Mouse (Mus musculus) monocyte, adult 5-6 weeks (primary cell): ENCODE measurements around the gene Ctdspl. TPM values are rescaled to one million over a fixed set of nuclear protein-coding genes. Genes with fewer than 3 reads are reported as not detected.

Source experiments
- ATAC-seq: fragments of 153-309, 156-312 bp; replicated peaks from 2 replicates; pipeline ENCODE4 v1.8.0; 2017; ENCODE audit warnings: mild to moderate bottlenecking; ENCODE audit not compliant: low TSS enrichment, insufficient number of reproducible peaks, severe bottlenecking, poor library complexity, low FRiP score
- total RNA-seq: library from RNA; stranded (forward); fragments of 200-1000, 200-491, 200-594 nt; gene quantifications from 3 replicates; pipeline ENCODE4 v1.2.3, GENCODE M21; 2017

The Ctdspl gene
- total RNA-seq, 1 experiment from 2014 or later: not detected

DNA sequence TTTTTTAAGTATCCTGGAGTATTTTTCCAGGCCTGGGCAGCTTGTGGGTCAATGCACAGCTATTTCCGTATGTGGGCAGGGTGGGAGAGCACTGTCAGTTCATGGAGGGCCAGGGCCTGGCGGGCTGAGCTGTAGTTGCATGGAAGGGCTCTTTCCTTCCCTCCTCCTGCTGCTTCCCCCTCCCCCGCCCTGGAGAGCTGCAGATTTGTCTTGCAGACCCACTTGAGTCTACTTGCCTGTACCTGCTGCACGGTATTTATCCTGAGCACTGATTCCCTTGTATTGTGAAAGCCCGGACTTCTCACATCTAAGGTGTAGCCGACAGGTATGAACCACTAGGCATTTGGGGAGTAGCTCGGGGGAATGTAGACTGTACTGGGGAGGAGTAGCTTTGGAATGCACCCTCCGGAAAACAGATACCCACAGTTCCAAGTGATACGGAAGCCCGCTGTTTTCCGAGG, 49.0 kb downstream of the Ctdspl start:
- no peak for ATAC-seq

GRCm38 (mm10) chr9:118975758-118976157, 49.5 kb downstream of the Ctdspl start:
- no peak for ATAC-seq

- ATAC-seq: no peak
These were observed 50.3 kb downstream of the Ctdspl start for GRCm38 (mm10) chr9:118976561-118976960.

DNA sequence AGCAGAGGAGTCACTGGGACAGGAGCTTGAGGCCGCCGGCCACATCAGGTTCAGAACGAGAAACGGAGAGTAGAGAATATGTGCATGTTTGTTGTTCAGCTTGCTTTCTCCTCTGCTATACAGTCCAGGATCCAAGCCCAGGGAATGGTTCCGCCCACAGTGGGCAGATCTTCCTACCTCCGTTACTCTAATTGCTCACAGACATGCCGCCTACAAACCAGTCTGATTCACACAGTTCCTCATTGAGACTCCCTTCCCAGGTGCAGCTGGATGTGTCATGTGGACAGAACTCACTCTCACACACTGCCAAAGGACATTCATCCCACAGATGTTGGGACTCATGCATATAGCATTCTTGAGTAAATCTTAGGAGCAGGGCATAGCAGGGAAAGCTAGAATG, 51.2 kb downstream of the Ctdspl start:
- no peak for ATAC-seq

DNA sequence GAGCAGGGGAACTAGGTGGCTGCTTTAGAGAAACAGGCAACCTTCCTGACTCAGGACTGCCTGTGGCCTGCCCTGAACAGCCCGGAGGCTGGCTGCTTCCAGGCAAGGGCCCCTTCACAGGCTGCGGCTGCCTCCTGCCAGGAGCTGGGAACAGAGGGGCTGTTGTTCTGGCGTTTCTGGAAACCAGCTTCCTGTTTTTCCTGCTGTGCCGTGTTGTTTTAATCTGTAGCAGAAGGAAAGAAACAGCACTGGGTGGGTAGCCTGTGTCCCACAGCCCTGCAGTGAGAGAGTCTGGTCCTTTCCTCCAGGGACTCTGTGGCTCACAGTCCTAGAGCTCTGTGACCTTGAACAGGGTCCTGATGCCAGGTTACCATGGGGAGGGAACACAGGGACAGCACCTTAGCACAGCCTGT, 54.2 kb downstream of the Ctdspl start:
- no peak for ATAC-seq

DNA sequence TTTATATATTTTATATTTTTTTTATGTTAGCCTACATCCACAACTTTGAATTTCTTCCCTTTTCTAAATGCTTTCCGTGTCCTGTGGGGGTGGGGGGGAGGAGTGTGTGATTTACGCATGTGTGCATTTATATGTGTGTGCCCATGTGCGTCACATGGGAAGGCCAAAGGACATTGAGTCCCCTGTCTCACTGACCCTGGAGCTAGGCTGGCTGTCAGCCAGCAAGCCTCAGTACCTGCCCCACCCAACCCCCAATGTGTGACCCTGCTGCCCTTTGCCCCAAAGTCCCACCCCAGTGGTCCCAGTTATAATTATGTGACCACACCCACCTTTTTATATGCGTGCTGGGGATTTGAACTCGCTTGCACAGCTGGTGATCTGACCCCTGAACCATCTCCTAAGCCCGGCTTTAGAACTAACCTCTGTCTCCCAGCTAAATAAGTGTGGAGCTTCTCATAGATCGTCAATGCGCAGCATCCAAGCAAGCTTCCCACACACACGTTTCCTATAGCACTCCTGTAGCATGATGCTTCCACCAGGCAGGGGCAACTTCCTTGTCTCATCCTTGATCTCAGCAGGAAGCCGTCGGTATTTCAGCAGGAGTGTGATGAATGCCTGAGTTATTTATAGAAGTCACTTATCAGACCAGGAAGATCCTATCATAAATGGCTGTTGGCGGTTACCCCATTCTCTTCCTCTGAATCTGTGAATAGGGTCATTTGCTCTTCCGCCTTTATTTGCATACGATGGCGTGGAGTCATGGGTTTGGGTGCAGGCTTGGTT, 58.6 kb downstream of the Ctdspl start:
- no peak for ATAC-seq

DNA sequence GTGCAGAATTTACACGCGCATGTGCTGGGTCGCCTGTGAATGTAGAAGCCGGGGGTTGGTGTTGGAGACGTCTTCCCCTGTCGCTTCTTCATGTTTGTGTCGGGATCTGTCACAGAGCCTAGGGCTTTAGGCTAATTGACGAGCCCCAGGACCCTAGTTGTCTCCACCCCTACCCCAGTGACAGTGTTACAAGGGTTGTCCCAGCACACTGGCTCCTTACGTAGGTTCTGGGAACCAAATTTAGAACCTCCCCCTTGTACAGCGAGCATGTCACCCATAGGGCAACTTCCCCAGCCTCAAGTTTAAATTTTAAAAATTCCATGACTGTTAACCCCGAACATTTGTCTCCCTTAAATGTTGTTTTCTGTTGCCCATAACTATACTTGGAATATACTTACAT, 60.0 kb downstream of the Ctdspl start:
- ATAC-seq: no peak

DNA sequence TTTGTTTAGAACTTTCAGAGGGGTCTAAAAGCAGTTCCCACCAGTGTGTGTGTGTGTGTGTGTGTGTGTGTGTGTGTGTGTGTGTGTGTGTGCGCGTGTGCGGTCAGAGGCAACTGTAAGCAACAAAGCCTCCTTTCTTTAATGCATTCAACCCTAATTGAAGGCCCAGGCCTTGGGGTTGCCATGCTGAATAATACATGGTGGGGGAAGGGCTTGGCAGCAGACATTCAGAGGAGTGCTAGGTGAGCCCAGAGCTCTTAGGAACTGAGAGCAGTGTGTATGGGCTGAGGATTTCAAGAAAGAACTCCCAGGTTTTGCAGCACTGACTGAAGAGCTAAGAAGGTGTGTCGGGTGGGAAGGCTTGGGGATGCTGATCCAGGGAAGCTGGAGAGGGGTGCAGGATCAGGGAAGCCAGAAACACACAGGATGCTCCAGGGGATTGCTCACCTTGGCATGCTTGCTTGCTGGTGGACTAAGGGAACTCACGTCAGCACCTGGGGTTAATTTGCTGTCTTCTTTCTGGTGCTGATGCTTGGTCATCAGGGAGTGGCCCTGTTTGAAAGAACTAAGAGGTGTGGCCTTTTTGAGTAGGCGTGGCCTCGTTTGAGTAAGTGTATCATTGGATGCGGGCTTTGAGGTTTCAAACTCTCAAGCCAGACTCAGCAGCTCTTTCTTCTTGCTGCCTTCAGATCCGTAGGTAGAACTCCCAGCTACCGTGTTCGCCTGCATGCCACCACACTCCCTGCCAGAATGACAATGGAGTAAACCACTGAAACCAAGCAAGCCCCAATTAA, 62.7 kb downstream of the Ctdspl start:
- ATAC-seq: no peak

GRCm38 (mm10) chr9:118990490-118990889, 64.2 kb downstream of the Ctdspl start:
- ATAC-seq: no peak

GRCm38 (mm10) chr9:118991750-118992585, 65.7 kb downstream of the Ctdspl start:
- no peak for ATAC-seq

- no peak for ATAC-seq
These were observed 66.3 kb downstream of the Ctdspl start for GRCm38 (mm10) chr9:118992586-118992955.

DNA sequence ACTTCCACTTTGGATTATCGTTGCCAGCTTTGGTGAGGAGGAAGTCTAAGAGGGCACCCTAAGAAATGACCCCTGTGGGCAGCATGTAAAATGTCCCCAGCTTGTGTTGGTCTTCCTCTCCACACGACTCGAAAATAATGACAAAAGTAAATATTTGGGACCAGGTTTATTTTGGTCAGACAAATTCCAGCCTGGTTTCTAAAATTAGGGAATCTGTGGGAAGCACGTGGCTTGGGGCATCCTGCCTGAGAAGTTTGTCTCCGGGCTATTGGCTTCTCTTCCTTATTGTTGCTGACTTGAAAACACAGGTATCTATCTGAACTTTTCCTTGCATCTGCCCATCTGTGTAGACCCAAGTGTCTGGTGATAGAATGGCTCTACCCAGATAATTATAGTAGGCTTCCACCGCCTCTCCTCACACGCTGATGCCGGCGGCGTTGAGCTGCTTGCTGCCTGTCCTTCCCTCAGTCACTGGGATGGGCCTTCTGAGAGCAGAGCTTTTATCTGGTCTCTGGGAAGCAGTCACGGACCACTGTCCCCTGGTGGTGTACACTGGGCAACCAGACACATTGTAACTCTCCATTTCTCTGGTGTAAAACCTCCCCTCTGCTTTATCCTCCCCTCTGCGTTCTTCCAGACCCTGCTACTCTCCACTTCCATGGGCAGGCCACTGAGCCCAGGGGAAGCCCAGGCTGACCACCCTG, 68.4 kb downstream of the Ctdspl start:
- ATAC-seq: no peak

DNA sequence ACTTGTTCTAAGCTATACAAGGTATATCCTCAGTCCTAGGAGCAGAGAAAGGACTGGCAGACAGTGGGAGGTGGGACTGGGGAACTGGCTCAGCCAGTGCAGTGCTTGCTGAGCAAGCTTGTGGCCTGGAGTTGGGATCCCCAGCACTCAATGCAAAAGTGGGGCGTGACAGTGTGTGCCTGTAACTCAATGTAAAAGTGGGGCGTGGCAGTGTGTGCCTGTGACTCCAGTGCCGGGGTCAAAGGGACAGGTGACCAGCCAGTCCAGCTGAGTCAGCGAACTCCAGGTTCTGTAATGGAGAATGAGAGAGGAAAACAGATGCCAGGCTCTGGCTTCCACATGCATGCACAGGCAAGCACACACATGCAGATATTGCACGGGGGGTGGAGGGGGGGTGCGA, 69.3 kb downstream of the Ctdspl start:
- no peak for ATAC-seq

DNA sequence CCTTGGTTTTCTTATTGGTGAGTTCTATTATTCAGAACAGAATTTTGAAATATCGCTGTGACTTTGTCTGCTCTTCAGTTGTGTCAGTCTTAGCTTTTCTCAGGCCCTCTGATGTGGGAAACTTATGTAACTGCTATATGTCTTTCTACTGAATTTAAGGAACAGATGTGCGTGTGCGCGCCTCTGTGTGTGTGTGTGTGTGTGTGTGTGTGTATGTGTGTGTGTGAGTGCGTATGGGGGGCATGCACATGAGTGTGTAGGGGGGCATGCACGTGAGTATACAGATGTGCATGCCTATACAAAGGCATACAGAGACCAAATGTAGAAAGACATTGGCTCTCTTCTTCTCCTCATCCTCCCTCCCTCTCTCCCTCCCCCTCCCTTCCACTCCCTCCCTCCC, 71.0 kb downstream of the Ctdspl start:
- ATAC-seq: no peak

DNA sequence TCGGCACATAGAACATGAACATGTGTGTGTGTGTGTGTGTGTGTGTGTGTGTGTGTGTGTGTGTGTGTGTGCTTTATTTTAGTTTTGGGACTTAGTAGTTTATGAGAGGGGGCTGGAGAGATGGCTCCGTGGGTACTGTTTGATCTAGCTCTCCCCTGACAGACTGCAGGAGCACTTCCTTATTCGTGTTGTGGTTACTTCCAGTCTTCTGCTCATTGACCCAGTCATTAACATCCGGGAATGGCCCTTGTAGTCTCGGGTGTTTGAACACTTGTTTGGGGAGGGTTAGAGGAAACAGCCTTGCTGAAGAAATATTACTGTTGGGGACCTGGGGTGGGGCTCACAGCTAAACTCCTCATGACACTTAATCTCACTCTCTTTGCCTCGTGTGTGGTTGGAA, 73.9 kb downstream of the Ctdspl start:
- no peak for ATAC-seq

- ATAC-seq: no peak
These were observed 76.0 kb downstream of the Ctdspl start for GRCm38 (mm10) chr9:119002267-119002666.

DNA sequence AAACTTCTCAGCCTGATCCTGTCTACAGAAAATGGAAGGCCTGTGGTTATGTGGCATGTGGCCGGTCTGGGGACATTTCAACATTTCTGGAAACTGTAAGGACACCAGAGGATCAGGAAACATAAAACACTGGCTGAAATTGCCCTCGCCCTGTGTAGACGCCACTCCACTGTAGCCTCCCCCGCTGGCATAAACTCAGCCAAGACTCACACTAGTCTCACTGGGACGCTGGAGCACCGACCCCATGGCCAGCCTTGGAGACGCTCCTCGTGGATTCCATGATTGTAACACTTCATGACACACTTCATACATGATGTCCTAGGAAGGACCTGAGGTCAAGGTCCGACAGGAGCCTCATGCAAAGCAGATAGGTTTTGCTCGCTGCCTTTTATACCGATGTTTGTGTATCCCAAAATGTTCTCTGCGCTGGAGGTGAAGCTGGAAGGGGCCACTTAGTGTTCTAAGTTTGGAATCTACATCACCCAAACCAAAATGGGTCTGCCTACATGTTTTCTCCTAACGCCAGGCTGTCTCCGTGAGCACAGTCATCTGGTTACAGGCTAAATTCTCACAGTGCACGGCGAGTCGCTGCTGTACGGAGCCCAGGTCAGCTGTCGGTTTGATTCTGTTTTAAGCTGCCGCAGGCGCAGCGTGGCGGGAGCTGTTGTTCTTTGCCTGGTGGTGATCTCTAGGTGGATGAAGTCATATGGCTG, 77.9 kb downstream of the Ctdspl start:
- ATAC-seq: no peak

DNA sequence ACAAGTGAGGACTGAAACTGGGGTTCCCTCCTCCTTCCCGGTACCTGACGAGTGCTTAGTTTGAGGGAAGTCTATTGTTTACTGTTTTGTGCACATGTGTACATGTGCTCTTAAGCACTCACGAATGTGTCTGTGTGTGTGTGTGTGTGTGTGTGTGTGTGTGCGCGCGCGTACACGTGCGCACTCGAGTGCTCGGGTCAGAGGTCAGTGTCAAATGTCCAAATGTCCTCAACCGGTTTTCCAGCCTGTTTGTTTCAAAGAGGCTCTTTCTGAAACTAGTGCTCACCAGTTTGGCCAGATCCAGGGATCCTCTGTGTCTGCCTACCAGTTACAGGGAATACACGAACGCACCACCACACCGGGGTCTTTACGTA, 78.4 kb downstream of the Ctdspl start:
- ATAC-seq: no peak
